Mouse (Mus musculus): ENCODE measurements around the gene Atp10a.

Atp10a gene

DNA sequence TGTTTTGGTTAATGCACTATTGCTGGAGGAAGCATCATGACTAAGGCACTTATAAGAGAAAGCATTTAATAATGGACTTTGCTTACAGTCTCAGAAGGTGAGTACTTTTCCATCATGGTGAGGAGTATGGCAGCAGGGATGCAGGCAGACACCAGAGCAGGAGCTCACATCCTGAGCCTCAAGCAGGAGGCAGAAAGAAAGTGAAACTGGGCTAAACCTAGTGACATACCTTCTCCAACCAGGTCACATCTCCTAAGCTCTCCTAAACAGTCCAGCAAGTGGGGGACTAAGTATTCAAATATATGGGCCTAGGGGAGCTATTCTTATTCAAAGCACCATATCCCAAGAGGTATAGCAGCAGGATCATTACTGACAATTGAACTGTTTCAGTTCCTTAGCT, 123.2 kb downstream of the Atp10a start:
- TF ChIP-seq GATA4 (IDR thresholded peaks at IDR 0.05; ENCODE audit: insufficient replicate concordance, low read length), result no peak

- no peak for TF ChIP-seq GATA4 (IDR thresholded peaks at IDR 0.05; ENCODE audit: insufficient replicate concordance, low read length)
Measured at GRCm38 (mm10) chr7:58786986-58787385, 131.0 kb downstream of the Atp10a start.

GRCm38 (mm10) chr7:58787585-58787984, 131.6 kb downstream of the Atp10a start:
- TF ChIP-seq GATA4 (IDR thresholded peaks at IDR 0.05; ENCODE audit: insufficient replicate concordance, low read length), result no peak

DNA sequence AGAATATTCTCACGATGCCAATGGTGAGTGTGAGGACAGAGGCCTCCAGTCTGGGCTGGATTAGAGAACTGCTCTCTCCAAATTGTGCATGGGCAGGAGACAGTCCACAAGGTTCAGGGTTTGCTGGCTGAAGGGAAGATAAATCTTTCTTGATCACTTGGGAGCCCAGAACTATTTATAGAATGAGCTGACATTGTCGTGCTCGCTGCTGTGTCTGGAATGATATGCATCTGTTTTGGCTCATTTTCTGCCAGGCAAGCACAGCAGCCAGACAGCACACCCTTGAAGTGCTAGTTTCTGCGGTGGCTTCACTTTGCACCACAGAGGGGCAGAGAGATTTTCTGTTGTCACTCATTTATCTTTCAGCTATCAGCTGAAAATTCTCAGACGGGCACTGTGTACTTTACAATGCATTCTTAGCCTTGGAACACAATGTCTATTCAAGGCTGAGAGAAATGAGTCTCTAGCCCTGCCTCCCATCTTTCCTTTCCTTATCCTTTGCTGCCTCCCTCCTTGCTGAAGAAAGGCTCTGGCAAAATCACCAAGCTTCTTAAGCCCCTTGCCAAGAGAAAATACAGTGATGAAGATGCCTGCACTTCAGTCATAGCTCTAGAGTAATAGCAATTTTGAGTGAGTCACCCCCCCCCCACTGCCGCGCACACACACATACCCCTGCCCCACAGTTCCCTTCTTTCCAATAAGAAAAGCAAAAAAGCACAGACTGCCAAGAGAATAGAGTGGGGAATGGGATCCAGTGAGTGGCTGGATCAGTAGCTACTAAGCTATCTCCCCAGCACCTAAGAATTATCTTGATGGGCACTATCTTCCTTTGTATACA, 132.7 kb downstream of the Atp10a start:
- no peak for TF ChIP-seq GATA4 (IDR thresholded peaks at IDR 0.05; ENCODE audit: insufficient replicate concordance, low read length)

DNA sequence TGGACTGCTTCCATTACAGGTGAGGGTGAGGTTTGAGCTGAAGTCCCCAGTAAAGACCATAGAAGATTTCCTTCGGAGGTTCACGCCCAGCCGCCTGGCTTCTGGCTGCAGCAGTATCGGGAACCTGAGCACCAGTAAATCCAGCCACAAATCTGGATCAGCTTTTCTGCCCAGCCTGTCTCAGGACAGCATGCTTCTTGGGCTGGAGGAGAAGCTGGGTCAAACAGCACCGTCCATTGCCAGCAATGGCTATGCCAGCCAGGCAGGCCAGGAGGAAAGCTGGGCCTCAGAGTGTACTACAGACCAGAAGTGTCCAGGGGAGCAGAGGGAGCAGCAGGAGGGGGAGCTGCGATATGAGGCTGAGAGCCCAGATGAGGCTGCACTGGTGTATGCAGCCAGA, 141.3 kb downstream of the Atp10a start:
- no peak for TF ChIP-seq GATA4 (IDR thresholded peaks at IDR 0.05; ENCODE audit: insufficient replicate concordance, low read length)

DNA sequence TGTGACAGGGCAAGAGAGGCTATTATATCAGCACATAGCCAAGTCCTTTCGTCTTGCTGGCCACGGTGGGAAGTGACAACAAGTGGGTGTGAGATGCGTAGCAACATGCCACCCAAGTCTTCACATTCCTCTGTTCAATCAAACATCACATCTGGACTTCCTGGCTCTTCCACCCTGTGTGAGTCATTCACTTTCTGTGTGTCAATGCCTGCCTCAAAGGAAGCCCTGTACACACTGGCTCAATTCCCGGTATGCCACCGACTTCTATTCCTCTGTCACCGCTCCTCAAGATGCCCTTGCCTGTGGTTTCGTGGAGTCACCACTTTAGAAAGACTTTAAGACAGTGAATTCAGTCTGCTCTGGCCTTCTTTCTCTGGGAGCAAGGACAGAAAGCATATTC, 144.9 kb downstream of the Atp10a start:
- no peak for TF ChIP-seq GATA4 (IDR thresholded peaks at IDR 0.05; ENCODE audit: insufficient replicate concordance, low read length)

- no peak for TF ChIP-seq GATA4 (IDR thresholded peaks at IDR 0.05; ENCODE audit: insufficient replicate concordance, low read length)
Measured at GRCm38 (mm10) chr7:58801791-58802190, 145.8 kb downstream of the Atp10a start.

DNA sequence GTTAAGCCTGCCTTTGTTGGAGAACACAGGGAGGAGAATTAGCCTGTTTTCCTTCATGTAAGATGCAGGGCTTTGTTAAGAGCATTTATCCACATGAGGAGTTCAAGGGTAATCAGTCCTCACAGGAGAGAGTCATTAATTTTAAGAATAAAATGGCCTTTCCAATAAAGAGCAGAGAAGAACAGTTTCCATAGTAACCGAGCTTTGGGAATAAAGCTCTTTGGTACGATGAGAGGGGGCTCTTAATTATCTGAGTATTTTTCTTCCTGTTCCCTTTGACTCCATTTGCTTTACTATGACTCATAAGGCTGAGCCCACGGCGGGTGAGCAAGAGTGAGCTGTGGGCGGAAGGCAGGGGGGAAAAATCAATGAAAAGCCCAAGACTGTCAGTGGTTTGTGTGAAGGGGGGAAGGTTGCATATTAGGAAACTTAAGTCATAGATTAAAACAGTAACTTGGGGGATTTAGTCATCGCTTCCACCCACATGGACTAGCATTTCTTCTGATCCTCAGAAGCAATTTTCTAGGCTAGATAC, 166.2 kb downstream of the Atp10a start:
- no peak for TF ChIP-seq GATA4 (IDR thresholded peaks at IDR 0.05; ENCODE audit: insufficient replicate concordance, low read length)

DNA sequence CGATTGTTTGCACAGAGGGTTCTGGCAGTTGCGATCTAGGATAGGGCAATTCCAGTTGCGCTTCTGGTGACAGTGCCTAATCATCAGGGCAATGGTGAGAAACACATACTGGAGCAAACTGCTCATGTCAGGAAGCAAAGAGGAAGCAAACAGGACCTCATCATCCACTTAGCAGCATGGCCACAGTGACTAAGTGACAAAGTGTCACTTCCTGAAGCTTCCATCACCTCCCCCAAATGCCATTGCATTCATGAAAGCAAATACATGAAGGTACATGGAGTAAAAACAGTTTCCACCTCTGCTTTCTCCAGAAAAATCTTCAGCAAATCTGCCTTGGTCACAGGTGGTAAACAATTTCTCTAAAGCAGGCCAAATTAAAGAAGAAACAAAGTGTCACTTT, 168.7 kb downstream of the Atp10a start:
- no peak for TF ChIP-seq GATA4 (IDR thresholded peaks at IDR 0.05; ENCODE audit: insufficient replicate concordance, low read length)

DNA sequence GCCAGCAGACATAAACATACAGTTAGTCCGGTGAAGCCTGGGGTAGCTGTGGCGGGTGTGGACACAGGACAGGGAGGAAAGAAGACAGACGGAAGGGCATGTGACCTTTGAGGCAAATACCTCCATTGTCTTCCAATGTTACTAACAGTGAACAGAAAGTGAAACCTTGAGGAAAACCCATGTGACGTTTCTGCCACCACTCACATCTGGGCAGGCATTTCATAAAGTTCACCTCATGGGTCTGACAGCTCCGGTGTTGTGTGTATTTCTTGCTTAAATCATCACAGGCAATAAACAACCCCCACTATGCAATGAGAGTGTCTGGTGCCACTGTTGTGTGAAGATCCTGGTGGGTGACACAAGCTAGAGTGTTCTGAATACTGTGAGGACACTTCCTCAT, 173.1 kb downstream of the Atp10a start:
- TF ChIP-seq GATA4 (IDR thresholded peaks at IDR 0.05; ENCODE audit: insufficient replicate concordance, low read length), result no peak

DNA sequence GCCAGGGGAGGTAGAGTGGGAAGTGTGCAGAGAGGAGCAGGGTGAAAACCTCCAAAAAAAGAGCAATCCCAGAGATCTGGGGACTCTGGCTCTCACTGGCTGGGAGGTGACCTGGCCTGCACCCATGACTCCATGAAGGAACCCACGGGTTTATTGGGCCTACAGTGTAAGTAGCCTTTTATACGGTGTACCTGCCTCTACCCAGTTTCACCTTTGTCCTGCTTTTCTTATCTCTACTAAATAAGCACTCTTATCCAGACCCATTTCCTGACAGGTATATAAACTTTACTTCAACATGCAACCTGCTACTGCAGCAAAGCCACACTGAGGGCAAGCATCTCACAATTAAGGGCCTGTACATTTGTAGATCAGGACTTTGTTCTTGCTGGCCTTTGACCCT, 184.4 kb downstream of the Atp10a start:
- TF ChIP-seq GATA4 (IDR thresholded peaks at IDR 0.05; ENCODE audit: insufficient replicate concordance, low read length), result no peak

DNA sequence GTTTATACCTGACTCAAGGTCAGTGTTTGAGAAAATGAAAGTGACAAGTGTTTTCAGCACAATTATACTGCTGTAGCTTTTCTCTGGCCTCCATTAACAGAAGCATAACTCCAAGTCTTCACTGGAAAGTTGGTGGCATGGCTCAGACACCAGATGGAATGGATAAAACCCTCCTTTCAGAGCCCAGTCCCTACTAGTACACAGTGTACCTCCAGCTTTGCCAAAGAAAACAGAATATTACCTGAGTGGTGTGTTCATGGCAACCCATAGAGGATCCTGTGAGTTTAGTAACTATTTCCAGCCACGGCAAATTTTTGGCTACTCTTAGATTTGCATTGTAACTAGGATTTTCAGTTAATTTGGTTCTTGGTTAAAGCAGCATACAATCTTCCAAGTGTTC, 185.1 kb downstream of the Atp10a start:
- TF ChIP-seq GATA4 (IDR thresholded peaks at IDR 0.05; ENCODE audit: insufficient replicate concordance, low read length), result no peak

- no peak for TF ChIP-seq GATA4 (IDR thresholded peaks at IDR 0.05; ENCODE audit: insufficient replicate concordance, low read length)
Measured at GRCm38 (mm10) chr7:58842818-58843217, 186.9 kb downstream of the Atp10a start.

DNA sequence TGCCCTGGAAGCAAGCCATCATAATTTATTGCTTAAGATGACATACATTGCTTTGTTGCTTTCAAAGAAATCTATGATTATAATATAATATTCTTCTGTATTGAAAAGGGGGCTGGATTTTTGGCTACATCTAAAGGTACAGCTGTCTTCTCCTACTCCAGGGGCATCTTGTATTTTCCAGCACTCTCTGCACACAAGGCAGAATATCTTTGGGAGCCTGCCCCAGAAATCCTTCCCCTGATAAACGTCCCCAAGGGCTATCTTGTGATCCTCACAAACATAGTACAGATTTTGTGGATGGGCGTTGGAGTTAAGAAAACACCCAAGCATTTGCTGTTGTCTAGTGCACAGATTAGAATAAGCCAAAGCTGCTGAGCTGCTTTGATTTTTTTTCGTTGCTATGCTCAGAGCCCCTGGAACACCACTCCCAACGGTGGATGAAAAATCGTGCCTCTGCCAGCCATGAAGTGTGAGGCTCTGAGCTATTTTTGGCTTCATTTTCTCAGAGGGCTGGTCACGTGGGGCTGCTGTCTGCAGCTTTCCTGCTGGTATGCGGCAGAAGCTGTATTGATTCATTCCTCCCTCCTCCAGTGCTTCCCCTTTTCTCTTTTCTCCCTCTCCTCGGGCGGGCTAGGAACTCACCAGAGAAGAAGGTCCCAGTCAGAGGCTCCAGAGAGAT, 187.9 kb downstream of the Atp10a start:
- TF ChIP-seq GATA4 (IDR thresholded peaks at IDR 0.05; ENCODE audit: insufficient replicate concordance, low read length), result no peak

DNA sequence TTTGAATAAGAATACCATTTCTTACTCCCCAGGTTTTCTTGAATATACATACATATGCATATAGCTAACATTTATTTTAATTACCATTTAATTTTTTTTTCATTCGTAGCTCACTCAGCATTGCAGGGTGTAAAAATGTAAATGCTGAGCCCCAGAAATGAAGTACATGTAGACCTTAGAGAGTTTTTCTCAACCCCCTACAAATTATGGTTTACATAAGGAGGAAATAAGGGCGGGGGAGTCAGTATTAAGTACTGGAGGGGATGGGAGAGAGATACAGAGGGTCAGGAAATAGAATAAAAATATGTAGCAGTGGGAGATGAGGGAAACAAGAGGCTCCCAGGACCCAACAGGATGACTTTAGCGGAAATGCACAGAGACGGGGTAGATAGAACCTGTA, 188.5 kb downstream of the Atp10a start:
- no peak for TF ChIP-seq GATA4 (IDR thresholded peaks at IDR 0.05; ENCODE audit: insufficient replicate concordance, low read length)

- TF ChIP-seq GATA4 (IDR thresholded peaks at IDR 0.05; ENCODE audit: insufficient replicate concordance, low read length), result no peak
Measured at GRCm38 (mm10) chr7:58858921-58859320, 203.0 kb downstream of the Atp10a start.

Data from liver, adult (tissue).